Mouse (Mus musculus) hindbrain, postnatal 0 days (tissue): Measurements from ENCODE around the gene Cryz. TPM values are rescaled to one million over a fixed set of nuclear protein-coding genes. Genes with fewer than 3 reads are reported as not detected.
A peak's percentile ranks its signal among the peaks of the same experiment; 100 is the strongest.

Experiments used
- ATAC-seq: fragments of 200-750 bp; cut with Nextera tagmentation; 2 replicates; pipeline ENCODE4 v1.8.0; 2017; ENCODE audit warnings: mild to moderate bottlenecking, moderate TSS enrichment, moderate library complexity
- DNase-seq: peaks from one replicate; pipeline ENCODE4 v3.0.0-alpha.2; 2015; ENCODE audit warnings: low spot score
- H3K27ac ChIP-seq: fragments of 300-500 bp; sonication (generic); 2 replicates; pipeline ENCODE4 v1.5.1; 2014; ENCODE audit warnings: mild to moderate bottlenecking
- H3K27me3 ChIP-seq: fragments of 300-500 bp; sonication (generic); 2 replicates; pipeline ENCODE4 v1.6.1; 2014; ENCODE audit warnings: low read length, mixed read lengths; ENCODE audit not compliant: insufficient read depth
- H3K36me3 ChIP-seq: fragments of 300-500 bp; sonication (generic); 2 replicates; pipeline ENCODE4 v1.6.1; 2014; ENCODE audit warnings: low read length, mixed read lengths; ENCODE audit not compliant: insufficient read depth
- H3K4me1 ChIP-seq: fragments of 300-500 bp; sonication (generic); 2 replicates; pipeline ENCODE4 v1.6.1; 2014; ENCODE audit warnings: antibody characterized with exemption, low read length, mixed read lengths; ENCODE audit not compliant: insufficient read depth
- H3K4me2 ChIP-seq: fragments of 300-500 bp; sonication (generic); 2 replicates; pipeline ENCODE4 v1.6.1; 2014; ENCODE audit warnings: low read depth, mild to moderate bottlenecking, low read length, moderate library complexity, mixed read lengths
- H3K4me3 ChIP-seq: fragments of 300-500 bp; sonication (generic); 2 replicates; pipeline ENCODE4 v1.5.1; 2014; ENCODE audit warnings: low read length
- H3K9ac ChIP-seq: fragments of 300-500 bp; sonication (generic); replicated peaks from 2 replicates; pipeline ENCODE4 v1.6.1; 2014; ENCODE audit warnings: mild to moderate bottlenecking, low read length, moderate library complexity, mixed read lengths
- H3K9me3 ChIP-seq: fragments of 300-500 bp; sonication (generic); 2 replicates; pipeline ENCODE4 v1.6.1; 2016; ENCODE audit warnings: low read length, mixed read lengths
- CTCF ChIP-seq: IDR thresholded peaks from 2 replicates; pipeline ENCODE4 v1.5.1; 2016; ENCODE audit warnings: antibody characterized with exemption, control low read depth, low read depth
- WGBS: fragments of 180-500 bp; shearing (Covaris S2); extraction: QIAGEN DNeasy Blood & Tissue Kit; methylation state at CpG from one replicate; pipeline ENCODE4 v1.1.7; 2014; 5-methylcytosine and 5-hydroxymethylcytosine counted together
- polyA plus RNA-seq: library from polyadenylated mRNA; unstranded; fragments of >200 nt; fragmentation: Nextera tagmentation; extraction: Ambion mirVana; gene quantifications from 2 replicates; pipeline ENCODE4 v1.2.1, GENCODE M21; 2015
- total RNA-seq: library from RNA; depleted of rRNA; stranded (reverse); fragments of >200 nt; gene quantifications from 2 replicates; pipeline ENCODE4 v1.2.3, GENCODE M21; 2014

Cryz gene
- total and polyA plus RNA-seq, 2 experiments from 2014 or later = 15.9 to 17.0 TPM

GRCm38 (mm10) chr3:154653454-154653853 lies 56.9 kb downstream of the Cryz start:
- 36% methylated on average over 5 of the region's 5 CpGs for WGBS
- peak overlapping the region; percentile 35; the same call in 1 of the 2 replicates for H3K4me2 ChIP-seq
- no peak overlapping the region for H3K27ac ChIP-seq
- H3K9ac ChIP-seq = no peak overlapping the region
- no peaks in the 10 kb centered on the region for H3K36me3 ChIP-seq
- ATAC-seq = peak; percentile 21
- H3K4me3 ChIP-seq = no peak overlapping the region
- H3K4me1 ChIP-seq = no peaks in the 10 kb centered on the region
- H3K27me3 ChIP-seq = no peaks in the 10 kb centered on the region
- no peak for TF ChIP-seq CTCF
- DNase-seq = no peak
- no peaks in the 10 kb centered on the region for H3K9me3 ChIP-seq

- H3K27ac ChIP-seq = no peak overlapping the region
- no peaks in the 10 kb centered on the region for H3K9me3 ChIP-seq
- no peak overlapping the region for H3K9ac ChIP-seq
- 52% methylated on average over 6 of the region's 6 CpGs for WGBS
- ATAC-seq (no peak), DNase-seq (no peak)
- H3K4me2 ChIP-seq = no peak overlapping the region
- no peaks in the 10 kb centered on the region for H3K4me1 ChIP-seq
- no peak for TF ChIP-seq CTCF
- no peak overlapping the region for H3K4me3 ChIP-seq
- no peaks in the 10 kb centered on the region for H3K27me3 ChIP-seq
- H3K36me3 ChIP-seq = no peaks in the 10 kb centered on the region
Observed at GRCm38 (mm10) chr3:154654284-154654683, 57.8 kb downstream of the Cryz start.

- 74% methylated on average over 12 of the region's 12 CpGs for WGBS
- TF ChIP-seq CTCF = no peak
- no peaks in the 10 kb centered on the region for H3K4me1 ChIP-seq
- H3K27me3 ChIP-seq = no peaks in the 10 kb centered on the region
- no peaks in the 10 kb centered on the region for H3K36me3 ChIP-seq
- H3K4me2 ChIP-seq = no peak overlapping the region
- no peak for ATAC-seq
- H3K4me3 ChIP-seq = no peak overlapping the region
- no peak overlapping the region for H3K9ac ChIP-seq
- H3K9me3 ChIP-seq = no peaks in the 10 kb centered on the region
- H3K27ac ChIP-seq = no peak overlapping the region
- DNase-seq = peak; percentile 18
Observed at GRCm38 (mm10) chr3:154654901-154655300, 58.4 kb downstream of the Cryz start.

GRCm38 (mm10) chr3:154655711-154656110 lies 59.2 kb downstream of the Cryz start:
- 88% methylated on average over 5 of the region's 5 CpGs for WGBS
- H3K36me3 ChIP-seq = no peaks in the 10 kb centered on the region
- no peak for TF ChIP-seq CTCF

DNA sequence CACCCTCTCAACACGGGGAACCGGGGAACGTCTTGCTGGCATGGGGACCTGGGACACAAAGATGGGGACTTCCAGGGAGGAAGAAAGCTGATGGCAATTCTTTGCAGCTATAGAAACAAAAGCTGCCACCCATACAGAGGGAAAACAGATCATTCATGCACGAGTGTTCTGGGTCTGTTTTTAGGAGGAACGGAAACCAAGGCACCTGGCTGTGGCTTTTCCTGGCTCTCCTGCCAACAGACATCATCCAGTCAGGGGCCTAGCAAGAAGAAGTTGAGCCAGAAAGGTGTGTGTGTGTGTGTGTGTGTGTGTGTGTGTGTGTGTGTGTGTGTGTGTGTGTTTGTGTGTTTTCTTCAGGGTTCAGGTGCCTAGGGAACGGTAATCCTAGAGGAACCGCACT lies 67.0 kb downstream of the Cryz start, which contains the start of gene Erich3:
Gene Erich3, plus strand, starts transcription at position 315 of the 400 bp plus-strand sequence.
- Histone ChIP-seq H3K9me3 (no peaks in the 10 kb centered on the region), H3K4me1 (peaks cover 13% of the 10 kb centered on the region; the same call in 1 of the 2 replicates), H3K4me2 (peak within 1 kb of the TSS; percentile 76), H3K36me3 (no peaks in the 10 kb centered on the region), H3K27me3 (no peaks in the 10 kb centered on the region), H3K4me3 (peak within 1 kb of the TSS; percentile 37), H3K27ac (peak within 1 kb of the TSS; percentile 87), H3K9ac (peak within 1 kb of the TSS; percentile 56)
- peak; percentile 48 for ATAC-seq
- no peak for DNase-seq
- 11% methylated on average over 7 of the region's 7 CpGs for WGBS
- TF ChIP-seq CTCF = no peak

More at GRCm38 (mm10) chr3:154655711-154656110, 59.2 kb downstream of the Cryz start:
- Histone ChIP-seq H3K4me1 (no peaks in the 10 kb centered on the region), H3K4me3 (no peak overlapping the region), H3K9ac (no peak overlapping the region), H3K4me2 (no peak overlapping the region), H3K27ac (no peak overlapping the region), H3K9me3 (no peaks in the 10 kb centered on the region), H3K27me3 (no peaks in the 10 kb centered on the region)
- no peak for ATAC-seq
- no peak for DNase-seq

DNA sequence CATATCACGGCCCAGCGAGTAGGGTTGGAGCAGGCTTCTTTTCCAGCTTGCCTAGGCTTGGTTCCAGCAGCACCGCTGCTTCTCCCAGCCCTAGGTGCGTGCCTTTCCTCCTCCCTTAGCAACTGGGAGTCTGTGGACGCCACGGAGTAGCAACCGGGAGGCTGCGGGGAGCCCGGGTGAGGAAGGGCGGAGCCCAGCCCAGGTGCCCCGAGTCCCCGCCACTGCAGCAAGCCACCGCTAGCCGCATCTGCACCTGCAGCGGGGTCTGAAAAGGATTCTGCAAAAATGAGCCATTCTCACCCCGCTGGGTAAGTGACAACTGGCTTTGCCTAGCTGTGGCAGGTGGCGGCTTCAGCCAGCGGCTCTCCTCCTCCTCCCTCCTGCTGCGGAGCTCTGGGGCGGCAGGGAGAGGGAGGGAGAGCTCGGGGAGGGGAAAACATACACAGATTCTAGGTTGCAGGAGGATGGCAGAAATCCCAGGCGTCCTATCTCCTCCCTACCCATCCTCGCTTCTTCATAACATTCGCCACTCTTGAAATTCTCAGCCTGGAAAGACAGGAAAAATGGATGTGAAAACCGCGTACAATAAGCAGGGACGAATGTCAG lies 67.6 kb downstream of the Cryz start:
- 1% methylated on average over 25 of the region's 27 CpGs for WGBS
- ATAC-seq (peak; percentile 91), DNase-seq (peak; percentile 75)

DNA sequence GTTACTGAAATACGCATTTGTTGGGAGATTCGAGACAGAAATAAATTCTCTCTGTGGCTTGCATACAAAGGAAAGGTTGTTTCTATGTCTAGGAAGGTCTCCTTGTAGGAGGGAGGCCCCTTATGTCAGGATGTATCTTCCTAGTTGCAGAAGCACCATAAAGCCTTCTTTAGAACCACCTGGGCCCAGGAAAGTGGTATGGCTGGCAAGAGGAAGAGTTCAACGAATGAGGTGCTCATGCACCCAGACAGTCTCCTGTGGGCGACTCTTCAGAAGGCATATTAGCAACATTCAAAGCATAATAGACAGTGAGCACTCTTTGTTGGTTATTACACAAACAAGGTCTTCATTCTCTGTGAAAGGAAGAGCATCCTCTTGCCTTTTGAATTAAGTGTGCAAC lies 68.1 kb downstream of the Cryz start:
- H3K4me2 ChIP-seq = peak overlapping the region; percentile 76
- H3K9me3 ChIP-seq = no peaks in the 10 kb centered on the region
- DNase-seq = no peak
- 0 out of 2 replicates have a peak, but pooled peaks have one; percentile 22 for ATAC-seq
- H3K27me3 ChIP-seq = no peaks in the 10 kb centered on the region
- no peak for TF ChIP-seq CTCF
- H3K4me1 ChIP-seq = peaks cover 13% of the 10 kb centered on the region; the same call in 1 of the 2 replicates
- peak overlapping the region; percentile 56 for H3K9ac ChIP-seq
- no peaks in the 10 kb centered on the region for H3K36me3 ChIP-seq
- 27% methylated on average over 4 of the region's 4 CpGs for WGBS
- peak overlapping the region; percentile 37 for H3K4me3 ChIP-seq
- peak overlapping the region; percentile 87 for H3K27ac ChIP-seq

More for the DNA sequence above, 67.6 kb downstream of the Cryz start:
- peak overlapping the region; percentile 76 for H3K4me2 ChIP-seq
- H3K9me3 ChIP-seq = no peaks in the 10 kb centered on the region
- H3K9ac ChIP-seq = peak overlapping the region; percentile 56
- peaks cover 13% of the 10 kb centered on the region; the same call in 1 of the 2 replicates for H3K4me1 ChIP-seq
- no peaks in the 10 kb centered on the region for H3K27me3 ChIP-seq
- no peaks in the 10 kb centered on the region for H3K36me3 ChIP-seq
- H3K4me3 ChIP-seq = peak overlapping the region; percentile 37
- peak overlapping the region; percentile 87 for H3K27ac ChIP-seq
- 0 out of 2 replicates have a peak, but pooled peaks have one; percentile 12 for TF ChIP-seq CTCF
